Mouse (Mus musculus) MN1 (cell line): ENCODE data around the gene Zfp609.

ENCODE experiments used
- DNase-seq: peaks from one replicate; pipeline ENCODE4 v3.0.0-alpha.2; 2016; ENCODE audit warnings: low spot score

The Zfp609 gene

GRCm38 (mm10) chr9:65759992-65760391 is 67.4 kb downstream of the Zfp609 start:
- DNase-seq = no peak

- DNase-seq = no peak
Measured at GRCm38 (mm10) chr9:65759256-65759655, 68.1 kb downstream of the Zfp609 start.

- peak; percentile 49 for DNase-seq
Measured at GRCm38 (mm10) chr9:65757826-65758225, 69.5 kb downstream of the Zfp609 start.

DNA sequence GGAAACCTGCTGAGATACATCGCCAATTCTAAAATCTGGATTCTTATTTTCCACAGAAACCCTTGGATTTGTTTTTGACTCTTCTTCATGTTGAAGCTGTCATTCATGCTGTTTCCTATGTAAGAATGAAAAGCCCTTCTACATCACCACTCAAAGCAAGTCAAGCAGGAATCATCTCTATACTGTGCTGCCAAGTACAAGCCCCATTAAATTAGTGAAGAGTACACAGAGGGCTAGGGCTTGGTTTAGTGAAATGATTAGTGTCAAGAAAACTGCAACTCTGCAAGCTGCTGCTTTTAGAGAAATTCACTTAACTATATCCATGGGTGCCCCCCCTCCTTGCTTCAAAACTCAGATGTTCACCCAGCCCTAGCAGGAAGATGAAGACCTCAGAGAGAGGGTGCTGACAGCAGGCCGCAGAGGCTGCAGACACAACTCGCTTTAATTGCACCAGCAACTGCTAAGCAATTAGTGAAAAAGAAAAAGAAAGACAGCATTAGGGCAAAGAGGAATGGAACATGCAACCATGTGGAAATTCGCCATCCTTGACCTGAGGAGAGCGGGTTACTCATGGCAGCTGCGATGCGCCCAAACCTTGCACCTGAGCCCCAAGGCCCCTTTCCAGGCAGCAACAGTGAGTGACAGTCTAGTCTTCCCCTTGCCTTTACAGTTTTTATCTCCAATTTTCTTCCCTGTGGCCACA is 71.5 kb downstream of the Zfp609 start:
- no peak for DNase-seq

DNA sequence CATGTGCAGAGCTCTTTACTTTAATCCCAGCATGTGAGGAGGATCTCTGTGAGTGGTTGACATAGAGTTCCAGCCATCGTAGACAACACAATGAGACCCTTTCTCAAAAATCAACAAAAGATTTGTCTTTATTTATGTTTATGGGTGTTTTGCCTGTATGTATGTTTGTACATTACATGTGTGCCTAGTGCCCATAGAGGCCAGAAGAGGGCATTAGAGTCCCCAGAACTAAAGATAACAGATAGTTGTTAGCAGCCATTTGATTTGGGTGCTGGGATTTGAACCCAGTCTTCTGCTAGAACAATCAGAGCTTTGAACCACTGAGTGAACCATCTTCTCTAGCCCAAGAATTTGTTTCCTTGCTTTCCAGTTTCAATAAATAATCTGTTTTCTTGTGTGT is 72.2 kb downstream of the Zfp609 start:
- DNase-seq = no peak

GRCm38 (mm10) chr9:65752632-65753031 is 74.7 kb downstream of the Zfp609 start:
- DNase-seq = no peak

- no peak for DNase-seq
Measured at GRCm38 (mm10) chr9:65751906-65752305, 75.5 kb downstream of the Zfp609 start.

GRCm38 (mm10) chr9:65748102-65748501 is 79.3 kb downstream of the Zfp609 start:
- no peak for DNase-seq

GRCm38 (mm10) chr9:65746479-65746878 is 80.9 kb downstream of the Zfp609 start:
- no peak for DNase-seq

DNA sequence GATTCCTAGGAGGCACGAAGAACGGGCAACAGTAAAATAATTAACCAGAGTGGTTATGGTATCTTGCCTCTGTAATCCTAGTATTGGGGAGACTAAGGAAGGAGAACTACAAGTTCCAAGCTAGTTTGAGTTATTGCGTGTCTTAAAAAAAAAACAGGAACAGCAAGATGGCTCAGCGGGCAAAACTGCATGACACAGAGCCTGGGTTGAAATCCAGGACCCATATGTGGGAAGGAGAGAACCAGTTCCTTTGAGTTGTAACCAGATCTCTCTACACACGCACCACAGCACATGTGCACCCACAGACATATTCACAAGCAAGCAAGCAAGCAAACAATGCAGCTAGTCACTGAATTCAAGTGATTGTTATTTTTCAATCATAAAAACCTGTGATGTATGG is 81.9 kb downstream of the Zfp609 start:
- no peak for DNase-seq

- DNase-seq = peak; percentile 70
Measured at GRCm38 (mm10) chr9:65744171-65745082, 82.9 kb downstream of the Zfp609 start.

DNA sequence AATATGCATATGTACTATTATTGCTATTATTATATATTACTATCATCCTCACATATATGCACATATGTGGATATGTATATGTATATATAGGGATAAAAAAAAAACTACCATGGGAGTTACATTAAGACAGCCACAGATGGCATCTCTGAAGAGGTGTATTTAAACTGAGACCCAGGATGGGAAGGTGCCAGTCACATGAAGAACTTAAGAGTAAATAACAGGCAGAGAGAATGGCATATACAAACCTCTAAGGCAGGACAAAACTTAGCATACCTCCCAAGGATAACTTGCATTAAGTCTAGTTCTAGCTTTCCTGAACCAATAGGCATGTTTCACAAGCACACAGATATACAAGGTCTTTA is 83.6 kb downstream of the Zfp609 start:
- no peak for DNase-seq

DNA sequence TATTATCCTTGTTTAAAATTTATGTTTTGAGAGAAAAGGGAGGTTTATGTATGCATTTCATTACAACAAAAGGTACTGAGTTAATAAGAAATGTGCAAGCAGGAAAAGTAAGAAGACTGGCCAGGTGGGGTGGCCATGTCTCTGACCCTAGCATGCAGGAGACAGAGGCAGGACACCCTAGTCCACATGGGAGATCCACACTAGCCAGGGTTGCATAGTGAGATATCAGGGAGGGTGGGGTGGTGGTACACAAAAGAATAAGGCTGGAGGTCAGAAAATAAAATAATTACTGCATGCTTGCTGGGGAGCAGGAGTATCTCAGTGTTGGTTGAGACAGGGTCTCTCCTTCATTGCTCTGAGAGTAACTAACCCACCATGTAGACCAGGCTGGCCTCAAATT is 84.0 kb downstream of the Zfp609 start:
- DNase-seq = no peak

DNA sequence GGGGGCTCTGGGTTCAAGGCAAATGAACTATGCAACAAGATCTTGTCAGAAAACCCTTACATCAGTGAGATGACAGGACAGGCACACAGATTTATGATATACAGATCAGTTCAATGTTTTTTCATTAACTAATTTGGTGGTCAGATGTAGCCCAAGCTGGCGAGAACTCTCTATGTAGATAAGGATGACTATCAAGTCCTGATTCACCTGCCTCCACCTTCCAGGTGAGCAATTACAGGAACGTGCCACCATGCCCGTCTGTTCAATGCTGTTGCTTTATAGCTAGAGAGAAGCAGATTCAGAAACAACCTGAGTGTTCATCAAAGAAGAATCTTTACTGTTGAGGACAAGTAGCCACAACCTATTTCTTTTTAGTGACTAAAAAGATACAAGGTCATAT is 84.6 kb downstream of the Zfp609 start:
- no peak for DNase-seq

GRCm38 (mm10) chr9:65741066-65741852 is 86.1 kb downstream of the Zfp609 start:
- no peak for DNase-seq

DNA sequence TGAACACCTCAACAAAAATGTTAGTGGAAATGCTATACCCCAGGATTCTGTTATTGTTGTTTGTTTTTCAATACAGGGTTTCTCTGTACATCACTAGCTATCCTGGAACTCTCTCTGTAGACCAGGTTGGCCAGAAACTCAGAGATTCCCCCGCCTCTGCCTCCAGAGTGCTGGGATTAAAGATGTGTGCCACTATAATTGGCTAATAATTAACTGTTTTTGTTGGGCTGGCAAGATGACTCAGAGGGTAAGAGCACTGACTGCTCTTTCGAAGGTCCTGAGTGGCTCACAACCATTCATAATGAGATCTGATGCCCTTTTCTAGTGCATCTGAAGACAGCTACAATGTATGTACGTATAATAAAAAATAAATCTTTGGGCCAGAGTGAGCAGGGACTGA is 92.4 kb downstream of the Zfp609 start:
- peak; percentile 38 for DNase-seq

DNA sequence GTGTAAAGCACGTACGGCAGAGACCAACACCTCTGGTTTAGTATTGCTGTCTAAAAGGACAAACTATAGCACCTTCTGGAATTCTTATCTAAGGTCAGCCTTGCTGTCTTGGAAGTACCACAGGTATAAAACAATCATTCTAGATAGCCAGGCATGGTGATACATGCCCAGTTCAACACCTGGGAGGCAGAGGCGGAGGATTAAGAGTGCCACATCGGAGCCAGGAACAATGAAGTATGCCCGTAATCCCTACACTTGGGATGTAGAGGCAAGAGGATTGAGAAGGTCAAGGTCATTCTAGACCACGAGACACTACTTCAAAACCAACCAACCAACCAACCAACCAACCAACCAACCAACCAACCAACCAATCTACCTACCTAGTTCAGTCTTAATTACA is 98.8 kb downstream of the Zfp609 start:
- no peak for DNase-seq

GRCm38 (mm10) chr9:65727491-65727890 is 99.9 kb downstream of the Zfp609 start:
- no peak for DNase-seq

DNA sequence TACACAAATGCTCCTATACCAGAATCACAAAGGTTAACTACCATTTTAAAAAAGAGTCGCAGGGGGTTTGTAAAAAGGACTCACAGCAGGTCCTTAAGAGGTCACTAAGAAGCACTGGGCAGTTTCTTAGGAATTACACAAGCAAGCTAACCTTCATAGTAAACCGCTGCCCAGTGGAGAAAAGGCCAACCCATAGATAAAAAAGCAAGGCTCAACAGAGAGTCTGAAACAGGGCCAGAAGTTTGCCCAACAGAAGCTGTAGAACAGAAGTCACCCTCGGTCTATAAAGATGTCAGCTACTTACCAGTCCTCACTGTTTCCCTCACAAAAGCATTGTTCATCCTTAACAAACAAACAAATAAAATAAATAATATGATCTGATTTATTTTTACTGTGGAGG is 100.9 kb downstream of the Zfp609 start:
- DNase-seq = no peak

DNA sequence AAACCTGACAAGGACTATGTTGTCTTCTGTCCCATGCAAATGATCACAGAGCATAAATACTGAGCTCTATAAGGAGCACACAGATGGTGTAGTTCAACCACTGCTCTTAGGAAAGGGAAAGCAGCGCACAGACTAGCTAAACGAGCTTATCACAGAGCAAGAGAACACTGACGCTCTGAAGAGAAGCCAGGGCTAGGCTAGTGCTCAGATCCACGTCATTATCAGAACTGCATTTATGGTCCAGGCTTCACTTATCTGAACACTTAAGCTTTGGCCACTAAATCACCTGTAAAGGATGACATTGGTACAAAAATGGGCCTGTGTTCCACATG is 102.1 kb downstream of the Zfp609 start:
- no peak for DNase-seq

GRCm38 (mm10) chr9:65724471-65725290 is 102.7 kb downstream of the Zfp609 start:
- peak; percentile 51 for DNase-seq

GRCm38 (mm10) chr9:65721161-65721566 is 106.2 kb downstream of the Zfp609 start:
- DNase-seq = peak; percentile 24
